Mouse (Mus musculus) gastrocnemius, adult 8-10 months (tissue): ENCODE measurements around the gene Adgra3. TPM values are rescaled to one million over a fixed set of nuclear protein-coding genes. Genes with fewer than 3 reads are reported as not detected.
A peak's percentile ranks its signal among the peaks of the same experiment; 100 is the strongest.

Experiments used
- DNase-seq, 2 experiments: peaks; one replicate each; pipeline ENCODE4 v3.0.0; 2022; ENCODE audit warnings: low spot score in 2 of 2
- total RNA-seq, 4 experiments: library from RNA; stranded (reverse); gene quantifications; 2 replicates each; pipeline ENCODE4 v1.2.4; 2022

Gene Adgra3
- total RNA-seq, 4 experiments from 2014 or later = 8.4 to 15.1 (median 14.2) TPM

- no peak for DNase-seq
Measured at GRCm38 (mm10) chr5:49979246-49979645, 79.6 kb downstream of the Adgra3 start.

- DNase-seq = peak; percentile 9 to 19
Measured at GRCm38 (mm10) chr5:49975971-49976370, 82.8 kb downstream of the Adgra3 start.

DNA sequence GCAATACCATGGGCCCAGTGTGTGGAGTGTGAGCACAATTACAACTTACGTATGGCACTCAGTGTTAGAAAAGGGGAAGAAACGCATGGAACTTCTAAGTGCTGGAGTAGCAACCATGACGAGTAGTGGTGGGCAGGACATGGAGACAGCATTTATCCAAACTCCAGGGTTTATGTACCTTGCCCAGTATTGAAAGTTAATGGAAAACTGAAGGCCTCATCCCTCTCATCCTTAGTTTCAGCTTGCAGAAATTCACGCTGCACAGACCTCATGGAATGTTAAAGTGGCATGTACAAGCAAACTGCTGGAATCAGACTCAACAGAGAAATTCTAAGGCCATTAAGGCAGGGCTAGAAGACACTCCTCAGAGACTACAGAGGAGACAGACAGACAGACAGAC, 84.6 kb downstream of the Adgra3 start:
- DNase-seq = no peak

GRCm38 (mm10) chr5:49969660-49970059, 89.1 kb downstream of the Adgra3 start:
- DNase-seq = no peak

DNA sequence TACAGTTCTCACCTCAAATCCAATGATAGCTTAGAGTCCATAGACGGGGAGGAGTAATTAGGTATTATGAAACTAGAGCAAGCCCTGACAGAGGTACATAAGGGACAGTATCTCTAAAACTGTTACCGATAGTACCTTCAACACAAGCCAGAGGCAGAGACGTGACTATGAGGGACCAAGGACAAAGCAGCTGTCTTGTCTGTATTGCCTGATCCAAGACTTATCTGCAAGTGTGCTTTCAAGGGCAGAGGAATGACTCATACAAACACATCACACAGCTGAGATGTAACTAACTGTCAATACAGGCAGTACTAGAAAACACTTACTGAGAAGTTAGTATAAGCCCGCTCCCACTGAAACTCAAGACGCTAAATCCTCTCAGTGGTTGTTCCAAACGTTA, 91.1 kb downstream of the Adgra3 start:
- DNase-seq = no peak

DNA sequence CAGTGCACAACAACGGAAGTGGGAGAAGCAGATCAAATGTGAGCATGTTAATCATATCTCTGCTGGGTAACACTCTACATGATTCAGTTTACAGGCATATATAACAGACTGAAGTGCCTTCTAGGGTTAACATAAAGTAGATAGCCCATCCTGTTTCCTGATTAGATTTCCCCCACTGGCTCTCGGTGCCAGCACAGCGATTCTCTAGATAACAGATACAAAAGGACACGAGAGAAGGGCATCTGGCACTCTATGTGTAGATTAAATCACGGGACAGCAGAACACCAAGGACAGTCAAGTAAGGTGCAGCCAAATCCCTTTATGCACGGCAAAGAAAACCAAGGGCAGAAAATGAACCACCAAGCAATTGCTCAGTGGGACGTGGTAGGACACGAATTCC, 93.0 kb downstream of the Adgra3 start:
- DNase-seq = no peak

GRCm38 (mm10) chr5:49961478-49962431, 97.1 kb downstream of the Adgra3 start:
- DNase-seq = no peak

GRCm38 (mm10) chr5:49936354-49936753, 122.5 kb downstream of the Adgra3 start:
- no peak for DNase-seq

- no peak for DNase-seq
Measured at GRCm38 (mm10) chr5:49924712-49925111, 134.1 kb downstream of the Adgra3 start.

- DNase-seq = no peak
Measured at GRCm38 (mm10) chr5:49915695-49916106, 143.1 kb downstream of the Adgra3 start.
